ENCODE assay signal across 29 mouse cellular contexts in genomic region chr2:79901841-79902510, GRCm38 (mm10).
A peak's percentile ranks its signal among the peaks of the same experiment; 100 is the strongest.
DNase-seq lines count a peak whose midpoint lies in the region; ATAC-seq and TF ChIP-seq lines count a peak whose summit lies in the region.
"Had no signal": no experiment of that assay in that cellular context is flagged by ENCODE, and none has a peak within 500 bp of the region (broad histone marks: within the 10 kb centered on the region; RNA-seq: fewer than 3 reads in every experiment).

No protein-coding gene starts in this region.

- H3K4me1 ChIP-seq in liver, embryonic 12.5 days, result peaks cover 8% of the 10 kb centered on the region
- H3K4me1 ChIP-seq in liver, postnatal 0 days (ENCODE audit: insufficient read depth), result no peaks in the 10 kb centered on the region
- H3K4me1 ChIP-seq: embryonic facial prominence, embryonic 10.5 days; embryonic facial prominence, embryonic 15.5 days; hindbrain, embryonic 13.5 days had no signal

- no peak overlapping the region for H3K4me2 ChIP-seq in liver, embryonic 12.5 days
- H3K4me2 ChIP-seq in liver, postnatal 0 days (ENCODE audit: low read depth, low read length), result no peak overlapping the region
- H3K4me2 ChIP-seq: embryonic facial prominence, embryonic 15.5 days; forebrain, embryonic 13.5 days; heart, embryonic 11.5 days; hindbrain, embryonic 13.5 days had no signal

- no peaks in the 10 kb centered on the region for H3K79me3 ChIP-seq in C2C12 (ENCODE audit: low read depth)

- H3K36me3 ChIP-seq in C2C12 (ENCODE audit: control insufficient read depth, insufficient read depth), result no peaks in the 10 kb centered on the region
- no peaks in the 10 kb centered on the region for H3K36me3 ChIP-seq in liver, embryonic 12.5 days
- H3K36me3 ChIP-seq in liver, postnatal 0 days (replicated peaks; ENCODE audit: insufficient read depth, low read length), result no peaks in the 10 kb centered on the region
- H3K36me3 ChIP-seq: embryonic facial prominence, embryonic 10.5 days; embryonic facial prominence, embryonic 15.5 days; hindbrain, embryonic 13.5 days had no signal

- no peak overlapping the region for H3K9ac ChIP-seq in liver, embryonic 12.5 days
- no peak overlapping the region for H3K9ac ChIP-seq in liver, postnatal 0 days (replicated peaks)
- H3K9ac ChIP-seq: embryonic facial prominence, embryonic 15.5 days; forebrain, embryonic 13.5 days; hindbrain, embryonic 13.5 days had no signal

- H3K4me3 ChIP-seq in C2C12 (ENCODE audit: insufficient read depth, poor library complexity, severe bottlenecking), result no peak overlapping the region
- H3K4me3 ChIP-seq in liver, embryonic 12.5 days, result no peak overlapping the region
- H3K4me3 ChIP-seq in liver, postnatal 0 days (ENCODE audit: low read depth, low read length), result no peak overlapping the region
- H3K4me3 ChIP-seq: embryonic facial prominence, embryonic 10.5 days; embryonic facial prominence, embryonic 15.5 days; forebrain, embryonic 13.5 days; hindbrain, embryonic 13.5 days had no signal

- no peak overlapping the region for H3ac ChIP-seq in C2C12 (ENCODE audit: control insufficient read depth, insufficient read length, low read depth)

- no peak overlapping the region for H3K27ac ChIP-seq in liver, embryonic 12.5 days
- no peak overlapping the region for H3K27ac ChIP-seq in liver, postnatal 0 days (ENCODE audit: low read depth)
- H3K27ac ChIP-seq: embryonic facial prominence, embryonic 10.5 days; embryonic facial prominence, embryonic 15.5 days; forebrain, embryonic 13.5 days; hindbrain, embryonic 13.5 days had no signal

- H3K9me3 ChIP-seq in liver, embryonic 12.5 days (replicated peaks), result no peaks in the 10 kb centered on the region
- no peaks in the 10 kb centered on the region for H3K9me3 ChIP-seq in liver, postnatal 0 days (ENCODE audit: low read length)
- H3K9me3 ChIP-seq: embryonic facial prominence, embryonic 10.5 days; embryonic facial prominence, embryonic 15.5 days; forebrain, embryonic 13.5 days; hindbrain, embryonic 13.5 days had no signal

- no peaks in the 10 kb centered on the region for H3K27me3 ChIP-seq in C2C12 (ENCODE audit: control insufficient read depth, insufficient read depth, insufficient read length)
- no peaks in the 10 kb centered on the region for H3K27me3 ChIP-seq in liver, embryonic 12.5 days (replicated peaks)
- no peaks in the 10 kb centered on the region for H3K27me3 ChIP-seq in liver, postnatal 0 days (ENCODE audit: insufficient read depth, low read length)
- H3K27me3 ChIP-seq: embryonic facial prominence, embryonic 15.5 days; forebrain, embryonic 13.5 days; hindbrain, embryonic 13.5 days had no signal

- TF ChIP-seq CTCF in C2C12 (IDR thresholded peaks at IDR 0.05; ENCODE audit: control insufficient read depth, insufficient read depth, insufficient read length), result no peak
- no peak for TF ChIP-seq CTCF in liver, postnatal 0 days (IDR thresholded peaks at IDR 0.05; ENCODE audit: low read depth)

- peak; percentile 79 for TF ChIP-seq EP300 in liver, postnatal 0 days (IDR thresholded peaks at IDR 0.05; ENCODE audit: low read depth)

- WGBS in liver, embryonic 12.5 days (ENCODE audit: insufficient replicate concordance), result 49% methylated on average over 2 of the region's 2 CpGs
- WGBS in liver, postnatal 0 days (ENCODE audit: insufficient replicate concordance), result 67% methylated on average over 2 of the region's 2 CpGs

- ATAC-seq in liver, embryonic 12.5 days, result peak; percentile 93
- no peak; the same call in 1 of the 2 replicates for ATAC-seq in liver, postnatal 0 days
- ATAC-seq in activated CD4-positive, CD25-positive, alpha-beta regulatory T cell, adult 4 months, result no peak
- ATAC-seq: forebrain, embryonic 13.5 days; intestine, embryonic 16.5 days had no signal

- no peaks in the 10 kb centered on the region for H3K79me2 ChIP-seq in C2C12 (ENCODE audit: control insufficient read depth, insufficient read depth)

- intact Hi-C loops in left cerebral cortex, postnatal 4 days (cut with DNase I), result no loop called here
- intact Hi-C loops in gastrocnemius, postnatal 36 days (cut with DNase I), result no loop called here

- DNase-seq in c-Kit-positive CD71-negative TER-119-negative erythroid progenitor cells, embryonic 14.5 days (ENCODE audit: low read depth), result peak; percentile 4
- no peak for DNase-seq in liver, postnatal 0 days
- DNase-seq in left cerebral cortex, postnatal 4 days, result no peak
- no peak for DNase-seq in gastrocnemius, postnatal 36 days
- no peak for DNase-seq in left cerebral cortex, adult 11 months (ENCODE audit: low spot score)
- DNase-seq: adrenal gland, adult 8-10 months; cerebellum, adult 18-20 months; cerebellum, postnatal 14 days; gastrocnemius, postnatal 25 days; heart, adult 18-20 months; heart, postnatal 4 days; kidney, adult 8-10 months; kidney, postnatal 10 days; layer of hippocampus, adult 9-11 months; lung, postnatal 36 days; midbrain, embryonic 14.5 days; right cerebral cortex, adult 18-20 months; spleen, adult 18-20 months; thymus, adult 18-20 months; thymus, postnatal 36 days had no signal

TF ChIP-seq in C2C12, 6 proteins besides CTCF, POLR2A, EP300 and RAD21:
- TF ChIP-seq CEBPB (IDR thresholded peaks at IDR 0.05; ENCODE audit: low read depth) (no peak), MYOD1 (IDR thresholded peaks at IDR 0.05; ENCODE audit: control insufficient read depth, insufficient read length, low read depth) (peak; percentile 16)
